Mouse (Mus musculus): ENCODE data around the gene Tyk2.

GRCm38 (mm10) chr9:21167140-21168097, 36.4 kb upstream of the Tyk2 start:
- TF ChIP-seq POLR2A (IDR thresholded peaks at IDR 0.05; ENCODE audit: borderline replicate concordance, insufficient read depth, low read length) (no peak), CTCF (IDR thresholded peaks at IDR 0.05; ENCODE audit: borderline replicate concordance, insufficient read depth, low read depth, low read length) (no peak)
